Comparison of ENCODE assay signal across 19 mouse cellular contexts in the genomic region with DNA sequence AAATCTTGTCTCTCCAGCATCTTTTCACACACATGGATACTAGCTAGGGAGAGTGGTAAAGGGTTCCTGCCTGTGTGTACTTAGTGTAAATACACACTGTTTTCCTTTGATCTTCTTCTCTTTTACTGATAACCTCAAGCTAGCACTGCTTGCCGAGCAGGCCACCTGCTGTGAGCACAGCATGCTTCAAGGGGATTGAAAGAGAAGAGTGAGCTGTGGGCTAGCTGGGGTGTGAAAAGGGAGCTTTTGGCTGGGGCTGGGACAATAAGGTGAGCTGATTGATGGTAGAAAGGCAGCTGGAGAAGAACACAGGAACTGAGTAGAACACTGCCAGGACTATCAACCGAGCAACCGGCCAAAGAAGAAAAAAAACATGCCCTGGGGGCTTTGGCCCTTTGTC.
DNase-seq lines count a peak whose midpoint lies in the region; ATAC-seq lines count a peak whose summit lies in the region.
"Had no signal": no experiment of that assay in that cellular context is flagged by ENCODE, and none has a peak within 500 bp of the region (broad histone marks: within the 10 kb centered on the region; RNA-seq: fewer than 3 reads in every experiment).

No protein-coding gene starts in this region.

- no peak overlapping the region for H3K4me3 ChIP-seq in heart, embryonic 12.5 days
- no peak overlapping the region for H3K4me3 ChIP-seq in neural tube, embryonic 15.5 days (replicated peaks)
- H3K4me3 ChIP-seq: embryonic facial prominence, embryonic 12.5 days; heart, embryonic 10.5 days; layer of hippocampus, adult 2 months; neural tube, embryonic 12.5 days had no signal

- no peaks in the 10 kb centered on the region for H3K36me3 ChIP-seq in heart, embryonic 12.5 days
- H3K36me3 ChIP-seq in neural tube, embryonic 15.5 days, result no peaks in the 10 kb centered on the region
- H3K36me3 ChIP-seq: embryonic facial prominence, embryonic 12.5 days; heart, embryonic 10.5 days; neural tube, embryonic 12.5 days had no signal

- no peaks in the 10 kb centered on the region for H3K27me3 ChIP-seq in heart, embryonic 12.5 days (replicated peaks)
- H3K27me3 ChIP-seq in neural tube, embryonic 15.5 days (replicated peaks), result no peaks in the 10 kb centered on the region
- H3K27me3 ChIP-seq: embryonic facial prominence, embryonic 12.5 days; neural tube, embryonic 12.5 days had no signal

- no peak for ATAC-seq in heart, embryonic 12.5 days (ENCODE audit: insufficient number of reproducible peaks, low FRiP score)
- no peak for ATAC-seq in neural tube, embryonic 15.5 days (ENCODE audit: low FRiP score)
- ATAC-seq: activated CD4-positive, CD25-positive, alpha-beta regulatory T cell, adult 4 months had no signal

- peak; percentile 61 for DNase-seq in heart, adult 11 months
- DNase-seq in neural tube, embryonic 10.5 days (ENCODE audit: extremely low spot score, low spot score), result peak; percentile 41
- DNase-seq in embryo, embryonic 10 days (ENCODE audit: low spot score), result peak; percentile 70
- peak; percentile 27 for DNase-seq in yolk sac, embryonic 10.5 days (ENCODE audit: low spot score)
- DNase-seq in kidney, postnatal 14 days, result no peak
- no peak for DNase-seq in kidney, adult 8-10 months
- DNase-seq: adrenal gland, postnatal 10 days; cerebellum, adult 9-10 months; kidney, adult 2 months; kidney, postnatal 10 days; lung, postnatal 4 days; thymus, postnatal 4 days had no signal

- no peak overlapping the region for H3K27ac ChIP-seq in heart, embryonic 12.5 days (ENCODE audit: poor library complexity, severe bottlenecking)
- no peak overlapping the region for H3K27ac ChIP-seq in neural tube, embryonic 15.5 days (replicated peaks)
- H3K27ac ChIP-seq: embryonic facial prominence, embryonic 12.5 days; heart, embryonic 10.5 days; layer of hippocampus, adult 2 months; neural tube, embryonic 12.5 days had no signal

- no peak overlapping the region for H3K9ac ChIP-seq in heart, embryonic 12.5 days
- no peak overlapping the region for H3K9ac ChIP-seq in neural tube, embryonic 15.5 days (replicated peaks)
- H3K9ac ChIP-seq: embryonic facial prominence, embryonic 12.5 days; neural tube, embryonic 12.5 days had no signal

- no peaks in the 10 kb centered on the region for H3K9me3 ChIP-seq in heart, embryonic 12.5 days (replicated peaks)
- H3K9me3 ChIP-seq in neural tube, embryonic 15.5 days (replicated peaks), result no peaks in the 10 kb centered on the region
- H3K9me3 ChIP-seq: embryonic facial prominence, embryonic 12.5 days; heart, embryonic 10.5 days; neural tube, embryonic 12.5 days had no signal

- no peak overlapping the region for H3K4me2 ChIP-seq in heart, embryonic 12.5 days
- H3K4me2 ChIP-seq in neural tube, embryonic 15.5 days, result no peak overlapping the region
- H3K4me2 ChIP-seq: embryonic facial prominence, embryonic 12.5 days; neural tube, embryonic 12.5 days had no signal

- WGBS in heart, embryonic 12.5 days, result 28% methylated on average over 3 of the region's 3 CpGs
- 15% methylated on average over 3 of the region's 3 CpGs for WGBS in neural tube, embryonic 15.5 days

- H3K4me1 ChIP-seq in heart, embryonic 12.5 days (replicated peaks), result peaks cover 4% of the 10 kb centered on the region; the same call in 1 of the 2 replicates
- H3K4me1 ChIP-seq in neural tube, embryonic 15.5 days, result peaks cover 23% of the 10 kb centered on the region
- H3K4me1 ChIP-seq: embryonic facial prominence, embryonic 12.5 days had no signal

Comparison
In these comparisons a context has a peak if more than half of its experiments do, and no peak if none do; other contexts are left out.
1. DNase-seq: peak in heart, adult 11 months (single experiment), neural tube, embryonic 10.5 days (single experiment), embryo, embryonic 10 days (single experiment) and yolk sac, embryonic 10.5 days (single experiment); none in kidney, postnatal 14 days (single experiment) and kidney, adult 8-10 months (0 of 2).